Mouse (Mus musculus) lung, adult 2 months (tissue): Measurements from ENCODE around the gene Pde4b. TPM values are rescaled to one million over a fixed set of nuclear protein-coding genes. Genes with fewer than 3 reads are reported as not detected.

Experiments used
- DNase-seq: peaks from one replicate; pipeline ENCODE4 v3.0.0; 2022
- H3K4me1 ChIP-seq: fragments of 200-500 bp; 2 replicates; pipeline ENCODE4 v1.6.1; 2011; ENCODE audit warnings: low read length; ENCODE audit not compliant: control insufficient read depth, insufficient read depth
- H3K4me3 ChIP-seq: fragments of 200-500 bp; replicated peaks from 2 replicates; pipeline ENCODE3; 2011; ENCODE audit warnings: low read depth, mild to moderate bottlenecking, control low read depth, low read length; ENCODE audit errors: extremely low read depth
- CTCF ChIP-seq: fragments of 200-500 bp; IDR thresholded peaks from 2 replicates; pipeline ENCODE4 v1.5.1; 2011; ENCODE audit warnings: mild to moderate bottlenecking, low read length, control low read depth; ENCODE audit not compliant: insufficient read depth
- POLR2A ChIP-seq: fragments of 200-500 bp; IDR thresholded peaks from 2 replicates; pipeline ENCODE4 v1.6.1; 2011; ENCODE audit warnings: low read depth, mild to moderate bottlenecking, control low read depth, low read length, borderline replicate concordance; ENCODE audit errors: extremely low read depth
- WGBS: fragments of 180-500 bp; shearing (Covaris S2); methylation state at CpG from one replicate; pipeline ENCODE4 v1.1.7; 2018; 5-methylcytosine and 5-hydroxymethylcytosine counted together
- polyA plus RNA-seq: library from polyadenylated mRNA; depleted of rRNA; stranded (reverse); fragments of >200 nt; gene quantifications from 2 replicates; pipeline ENCODE4 v1.2.3, GENCODE M21; 2012

Pde4b gene
- polyA plus RNA-seq, 1 experiment: 23.1 TPM

DNA sequence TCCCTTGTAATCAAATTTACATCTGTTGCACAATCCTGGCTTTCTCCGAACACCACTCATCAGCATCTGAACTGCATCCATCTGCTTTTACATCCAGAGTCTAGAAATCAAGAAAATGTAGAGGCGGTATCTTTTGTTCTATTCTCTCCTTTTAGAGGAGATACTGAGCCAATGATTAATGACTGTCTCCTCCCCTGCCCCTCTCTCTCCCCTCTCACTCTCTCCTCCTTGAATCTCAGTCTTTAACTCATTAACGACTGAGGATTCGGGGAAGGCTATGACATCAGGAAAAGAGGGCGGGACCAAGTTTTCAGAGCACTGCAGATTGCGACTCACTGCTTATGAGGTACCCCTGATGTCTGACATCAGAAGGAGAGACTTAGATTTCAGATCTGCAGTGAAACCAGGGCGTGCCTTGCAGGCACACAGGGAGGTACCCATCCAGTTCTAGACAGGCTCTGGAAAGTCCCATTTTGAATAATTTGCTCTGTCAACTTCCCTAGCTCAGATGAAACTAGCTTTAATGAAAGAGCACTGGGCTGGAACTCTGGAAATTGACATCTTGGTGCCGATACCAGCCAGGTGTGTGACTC, 433.4 kb downstream of the Pde4b start:
- WGBS: 67% methylated on average over 8 of the region's 8 CpGs
- TF ChIP-seq POLR2A (no peak), CTCF (no peak)
- no peak overlapping the region for H3K4me3 ChIP-seq
- DNase-seq: no peak
- peaks cover 4% of the 10 kb centered on the region; the same call in 1 of the 2 replicates for H3K4me1 ChIP-seq

DNA sequence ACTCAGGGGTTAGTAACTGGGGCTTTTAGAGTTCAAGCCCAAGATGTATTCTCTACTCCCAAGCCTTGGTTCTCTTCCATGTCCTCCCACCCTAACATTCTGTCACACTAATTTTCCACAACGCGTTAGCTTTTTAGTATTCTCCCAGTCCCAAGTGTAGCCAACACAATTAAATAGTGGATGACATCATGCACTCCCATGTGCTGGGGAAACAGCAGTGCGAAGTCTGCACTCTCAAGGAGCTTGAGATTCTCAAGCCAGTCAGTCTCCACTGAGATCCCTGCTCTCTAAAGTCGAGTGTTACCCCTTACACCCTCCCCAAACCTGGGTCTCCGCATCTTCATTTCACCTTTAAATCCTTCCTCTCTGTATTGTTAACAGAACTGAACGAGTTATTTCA, 434.1 kb downstream of the Pde4b start:
- no peak for DNase-seq
- TF ChIP-seq POLR2A (no peak), CTCF (no peak)
- Histone ChIP-seq H3K4me3 (no peak overlapping the region), H3K4me1 (peaks cover 4% of the 10 kb centered on the region; the same call in 1 of the 2 replicates)
- 65% methylated on average over 6 of the region's 6 CpGs for WGBS

DNA sequence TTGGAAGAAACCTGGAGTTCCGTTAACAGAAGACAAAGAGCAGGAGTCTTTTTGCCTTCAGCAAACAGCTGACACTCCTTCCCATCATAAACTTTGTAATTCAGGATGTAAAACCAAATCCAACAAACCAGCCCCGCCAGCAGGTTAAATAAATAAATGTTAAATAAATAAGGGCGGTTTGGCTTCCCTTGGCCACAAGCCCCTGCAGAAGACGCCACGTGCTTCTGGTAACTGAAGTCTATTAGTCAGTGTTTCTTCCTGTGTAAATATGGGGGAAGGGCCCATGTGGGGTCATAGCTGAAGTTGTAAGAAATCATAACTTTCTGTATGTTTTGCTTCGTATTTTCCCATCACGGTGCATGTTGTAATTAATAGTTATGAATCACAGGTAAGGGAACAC, 440.0 kb downstream of the Pde4b start:
- DNase-seq: no peak
- TF ChIP-seq POLR2A (no peak), CTCF (no peak)
- H3K4me1 ChIP-seq: no peaks in the 10 kb centered on the region
- no peak overlapping the region for H3K4me3 ChIP-seq
- 43% methylated on average over 7 of the region's 7 CpGs for WGBS

DNA sequence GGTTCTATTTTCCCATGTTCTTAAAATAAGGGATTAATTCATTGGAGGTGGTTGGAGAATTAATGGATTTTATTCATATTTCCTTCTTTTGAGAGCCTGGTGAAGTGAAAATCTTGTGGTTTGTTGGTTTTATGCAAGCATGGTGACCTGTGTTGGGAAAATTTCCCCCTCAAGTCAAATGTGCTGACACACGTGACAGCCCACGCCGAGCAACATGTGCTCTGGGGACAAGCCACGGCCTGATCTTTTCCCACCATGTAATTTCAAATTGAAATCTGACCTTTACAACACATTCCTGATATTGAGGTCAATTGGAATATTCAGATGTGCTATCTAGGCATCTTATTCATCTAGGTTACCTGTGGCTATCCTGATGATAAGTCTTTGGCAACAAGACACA, 443.5 kb downstream of the Pde4b start:
- WGBS: 87% methylated on average over 4 of the region's 4 CpGs
- Histone ChIP-seq H3K4me3 (no peak overlapping the region), H3K4me1 (no peaks in the 10 kb centered on the region)
- DNase-seq: no peak
- no peak for TF ChIP-seq POLR2A
- TF ChIP-seq CTCF: no peak

DNA sequence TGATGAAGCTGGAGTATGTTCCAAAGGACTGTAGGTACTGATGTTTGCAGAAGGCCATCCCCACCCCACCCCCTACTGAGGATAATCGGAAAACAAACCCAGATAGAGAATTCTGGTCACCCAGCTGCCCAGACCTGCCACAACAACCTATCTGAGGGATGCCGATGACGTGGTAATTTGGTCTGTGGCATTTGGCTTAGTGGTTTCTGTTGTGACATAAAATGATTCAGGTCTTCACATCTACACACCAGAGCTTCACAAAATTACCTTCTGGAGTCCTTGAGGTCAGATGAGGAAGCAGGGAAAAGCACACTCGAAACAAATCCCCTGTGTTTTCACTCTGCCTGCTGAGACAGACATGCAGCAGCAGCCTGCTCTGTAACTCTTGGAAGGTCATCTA, 444.4 kb downstream of the Pde4b start:
- no peak for DNase-seq
- 69% methylated on average over 4 of the region's 4 CpGs for WGBS
- TF ChIP-seq CTCF: no peak
- no peak for TF ChIP-seq POLR2A
- no peaks in the 10 kb centered on the region for H3K4me1 ChIP-seq
- no peak overlapping the region for H3K4me3 ChIP-seq

DNA sequence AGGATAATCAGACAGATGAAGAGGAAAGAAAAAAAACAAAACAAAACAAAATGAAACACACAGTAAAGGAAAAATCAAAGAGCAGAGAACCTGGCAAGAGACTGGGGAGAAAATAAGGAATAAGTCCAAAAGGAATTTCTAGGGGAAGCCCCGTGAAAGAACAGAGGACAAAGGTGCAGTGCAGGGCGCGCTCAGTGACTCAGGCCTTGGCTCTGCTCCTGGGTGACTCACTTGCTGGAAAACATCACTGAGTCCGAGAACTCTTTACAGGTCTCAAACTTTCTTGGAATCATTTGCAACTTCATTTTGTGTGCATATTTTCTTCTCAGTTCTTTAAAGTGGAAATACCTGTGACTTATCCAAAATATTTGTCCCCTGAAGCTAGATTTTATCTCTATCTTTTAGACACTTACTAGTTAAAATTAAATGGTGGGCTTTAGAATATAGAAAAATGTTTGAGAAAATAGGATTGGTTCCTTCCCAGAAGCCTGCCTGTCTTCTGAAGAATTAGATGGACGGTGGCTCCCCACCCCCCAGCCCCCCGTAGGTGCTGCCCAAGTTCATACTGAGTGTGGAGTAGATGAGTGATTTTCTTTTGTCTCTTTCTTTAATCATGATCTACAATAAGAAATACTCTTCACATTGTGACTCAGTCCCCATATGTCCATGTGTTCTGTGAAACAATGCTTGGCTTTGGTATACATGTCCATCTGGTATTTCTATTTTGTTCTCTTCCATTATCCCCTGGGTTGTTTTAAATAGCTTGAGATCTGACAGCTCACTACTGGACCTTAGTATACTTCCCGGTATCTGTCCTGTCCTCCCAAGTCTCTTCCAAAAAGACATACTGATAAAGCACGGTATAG, 446.1 kb downstream of the Pde4b start:
- TF ChIP-seq CTCF (no peak), POLR2A (no peak)
- WGBS: 40% methylated on average over 8 of the region's 8 CpGs
- no peaks in the 10 kb centered on the region for H3K4me1 ChIP-seq
- no peak overlapping the region for H3K4me3 ChIP-seq
- peak; percentile 26 for DNase-seq

DNA sequence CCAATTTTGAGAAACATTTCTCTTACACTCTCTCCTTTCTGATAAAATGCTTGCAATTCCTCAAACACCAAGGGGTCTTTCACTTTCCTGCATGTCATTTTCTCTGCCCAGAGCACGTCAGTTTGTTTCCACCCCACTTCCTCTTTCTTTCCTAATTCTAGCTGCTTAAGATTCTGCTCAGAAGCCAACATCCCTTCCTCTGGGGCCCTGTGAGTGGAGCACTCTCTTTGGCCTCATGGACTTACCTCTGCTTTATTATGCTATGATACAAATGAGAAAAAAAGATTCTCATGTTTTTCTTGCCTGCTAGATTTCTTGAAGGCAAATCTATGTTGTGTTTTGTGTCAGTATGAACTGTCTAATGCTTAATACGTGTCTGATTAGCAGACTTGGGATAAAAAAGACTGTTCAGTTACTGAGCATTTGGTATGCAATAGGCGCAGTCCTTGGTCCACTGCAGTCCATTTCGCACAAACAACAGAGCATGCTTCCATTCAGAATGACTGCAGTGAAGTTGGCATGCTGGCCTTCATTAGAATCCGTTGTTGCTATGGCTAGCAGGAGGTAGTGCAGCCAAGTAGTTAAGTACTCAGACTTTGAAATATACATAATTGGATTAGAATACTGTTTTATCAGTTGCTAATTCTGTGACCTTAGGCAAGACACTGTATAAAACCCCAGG, 446.8 kb downstream of the Pde4b start:
- 74% methylated on average over 5 of the region's 5 CpGs for WGBS
- Histone ChIP-seq H3K4me1 (no peaks in the 10 kb centered on the region), H3K4me3 (no peak overlapping the region)
- no peak for TF ChIP-seq POLR2A
- TF ChIP-seq CTCF: no peak
- DNase-seq: no peak

DNA sequence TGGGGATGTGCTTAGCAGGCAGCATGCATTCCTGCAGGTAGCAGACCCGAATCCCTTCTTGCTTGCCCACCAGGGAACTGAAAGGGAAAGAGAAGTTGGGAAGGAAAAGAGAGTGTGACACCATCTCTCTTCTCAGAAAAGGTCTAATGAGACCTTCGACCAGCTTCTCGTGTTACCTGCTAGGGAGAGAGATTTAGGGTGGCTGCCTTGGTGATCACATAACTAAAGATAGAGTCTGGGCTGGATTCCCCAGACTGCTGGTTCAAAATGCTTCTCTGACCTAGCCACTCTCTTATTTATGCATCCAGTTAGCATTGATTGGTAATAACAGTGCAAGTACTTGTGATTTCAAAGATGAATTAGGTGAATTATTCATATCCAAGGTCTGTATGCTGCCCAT, 448.5 kb downstream of the Pde4b start:
- 75% methylated on average over 3 of the region's 3 CpGs for WGBS
- no peaks in the 10 kb centered on the region for H3K4me1 ChIP-seq
- H3K4me3 ChIP-seq: no peak overlapping the region
- DNase-seq: no peak
- TF ChIP-seq CTCF (no peak), POLR2A (no peak)

DNA sequence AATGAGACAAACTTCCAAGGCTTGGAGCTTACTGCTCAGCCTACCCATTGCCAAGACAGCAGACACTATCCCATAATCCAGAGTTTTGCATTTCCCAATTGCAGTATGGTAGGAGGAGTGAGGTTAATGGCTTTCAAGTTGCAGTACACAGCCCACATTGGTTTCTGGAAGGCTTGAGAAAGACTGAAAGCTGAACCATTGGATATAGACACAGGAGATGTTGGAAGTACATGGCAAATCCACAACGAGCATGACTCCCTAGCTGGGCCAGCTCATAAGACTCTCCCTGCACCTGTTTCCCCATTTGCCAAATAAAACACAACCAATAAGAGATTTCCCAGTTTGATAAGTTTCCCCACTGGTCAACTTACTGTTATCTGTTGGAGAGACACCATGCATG, 450.9 kb downstream of the Pde4b start:
- WGBS: 84% methylated on average over 1 of the region's 1 CpGs
- no peak overlapping the region for H3K4me3 ChIP-seq

DNA sequence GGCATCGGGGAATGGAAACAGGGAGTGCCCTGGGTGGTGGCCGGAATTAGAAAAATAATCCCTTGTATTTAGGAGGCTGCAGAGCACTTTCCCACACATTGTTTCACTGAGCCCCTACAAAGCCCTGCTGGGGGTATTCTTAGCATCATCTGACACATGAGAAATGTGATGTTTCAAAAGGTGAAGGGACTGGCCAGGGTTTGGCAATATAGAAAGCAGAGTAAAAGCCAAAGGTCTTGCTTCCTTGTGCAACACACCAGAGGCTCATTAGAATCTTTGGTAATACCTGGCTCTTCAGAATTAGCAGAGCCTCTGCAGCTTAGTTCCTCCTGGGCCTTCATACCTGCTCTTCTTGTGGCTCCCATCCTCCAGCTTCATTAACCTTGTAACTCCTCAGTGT, 451.4 kb downstream of the Pde4b start:
- Histone ChIP-seq H3K4me1 (no peaks in the 10 kb centered on the region), H3K4me3 (no peak overlapping the region)
- WGBS: 86% methylated on average over 2 of the region's 2 CpGs
- no peak for DNase-seq
- TF ChIP-seq CTCF: no peak
- TF ChIP-seq POLR2A: no peak

More for the DNA sequence above, 450.9 kb downstream of the Pde4b start:
- no peak for DNase-seq
- H3K4me1 ChIP-seq: no peaks in the 10 kb centered on the region
- TF ChIP-seq CTCF (no peak), POLR2A (no peak)
